ENCODE assay signal across 10 mouse cellular contexts in the genomic region with DNA sequence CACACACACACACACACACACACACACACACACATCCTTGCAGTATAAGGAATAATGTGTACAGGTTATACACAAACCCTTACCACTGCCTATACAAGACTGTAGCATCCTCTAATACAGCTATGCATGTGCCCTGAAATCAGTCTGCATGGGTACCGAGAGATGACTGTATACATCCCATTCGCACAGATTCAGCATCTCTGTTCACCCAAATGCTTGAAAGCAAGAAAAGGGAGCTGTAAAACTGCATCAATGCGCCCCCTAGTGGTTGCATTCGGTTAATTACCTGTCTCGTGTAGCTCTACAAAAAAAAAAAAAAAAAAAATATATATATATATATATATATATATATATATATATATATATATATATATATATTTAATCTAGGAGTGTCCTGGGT.
DNase-seq lines count a peak whose midpoint lies in the region; TF ChIP-seq lines count a peak whose summit lies in the region.
"Had no signal": no experiment of that assay in that cellular context is flagged by ENCODE, and none has a peak within 500 bp of the region (broad histone marks: within the 10 kb centered on the region; RNA-seq: fewer than 3 reads in every experiment).

No protein-coding gene starts in this region.

- WGBS in lung, adult 2 months = 9% methylated on average over 5 of the region's 5 CpGs

- peak; percentile 78 for DNase-seq in urinary bladder, postnatal 14 days (ENCODE audit: low spot score)
- DNase-seq in urinary bladder, postnatal 10 days (ENCODE audit: low spot score) = no peak
- peak; percentile 20 for DNase-seq in cerebellum, adult 8-10 months
- DNase-seq in frontal cortex, postnatal 10 days (ENCODE audit: low spot score in 2 of 2) = peak; percentile 22 to 66
- DNase-seq in kidney, postnatal 25 days = peak; percentile 72 to 89
- peak; percentile 41 for DNase-seq in lung, adult 2 months
- DNase-seq in right cerebral cortex, postnatal 10 days (ENCODE audit: low spot score in 2 of 2) = peak; percentile 84 to 90
- no peak for DNase-seq in yolk sac, embryonic 10.5 days (ENCODE audit: low spot score)

- H3K4me1 ChIP-seq in lung, adult 2 months (ENCODE audit: control insufficient read depth, insufficient read depth, low read length) = no peaks in the 10 kb centered on the region

- no peak overlapping the region for H3K4me3 ChIP-seq in lung, adult 2 months (replicated peaks; ENCODE audit: extremely low read depth, low read depth, low read length)
- H3K4me3 ChIP-seq: erythroblast, embryonic 14.5 days; neural tube, embryonic 13.5 days had no signal

- no peak for TF ChIP-seq CTCF in lung, adult 2 months (IDR thresholded peaks at IDR 0.05; ENCODE audit: insufficient read depth, low read length)

- TF ChIP-seq POLR2A in lung, adult 2 months (IDR thresholded peaks at IDR 0.05; ENCODE audit: borderline replicate concordance, extremely low read depth, low read depth, low read length) = no peak

Comparison
In these comparisons a context has a peak if more than half of its experiments do, and no peak if none do; other contexts are left out.
1. DNase-seq: peak in urinary bladder, postnatal 14 days (single experiment), cerebellum, adult 8-10 months (single experiment), frontal cortex, postnatal 10 days (2 of 2), kidney, postnatal 25 days (2 of 2), lung, adult 2 months (single experiment) and right cerebral cortex, postnatal 10 days (2 of 2); none in urinary bladder, postnatal 10 days (single experiment) and yolk sac, embryonic 10.5 days (single experiment).